Mouse (Mus musculus): ENCODE data around the gene Bcl6. TPM values are rescaled to one million over a fixed set of nuclear protein-coding genes. Genes with fewer than 3 reads are reported as not detected.

The Bcl6 gene
- polyA plus RNA-seq, 1 experiment from 2014 or later = 0.49 TPM

DNA sequence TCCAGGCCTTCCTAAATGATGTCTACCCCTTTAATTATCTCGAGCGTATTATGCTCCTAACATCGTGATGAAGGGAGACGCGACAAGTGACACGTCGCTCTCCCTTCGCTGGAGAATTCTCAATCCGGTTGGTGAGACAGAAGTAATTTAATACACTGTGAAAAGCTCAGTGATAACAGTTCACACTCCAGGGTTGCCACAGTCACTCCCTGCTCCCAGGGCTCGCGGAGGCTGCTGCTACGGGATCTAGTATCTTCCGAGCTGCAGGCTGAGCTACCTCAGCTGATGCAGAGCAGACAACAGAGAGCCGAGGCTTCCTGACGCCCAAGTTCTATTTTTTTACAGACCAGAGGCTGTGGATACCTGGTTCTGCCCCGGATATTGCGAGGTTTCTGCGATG, 57.4 kb downstream of the Bcl6 start:
- peak overlapping the region; percentile 17 to 20 for H3K4me3 ChIP-seq (ENCODE audit: control insufficient read depth in 1 of 2, insufficient read depth in 1 of 2, low read depth in 1 of 2, low read length in 2 of 2)
- H3K9me3 ChIP-seq (ENCODE audit: control insufficient read depth, low read length) = no peaks in the 10 kb centered on the region
- H3K4me1 ChIP-seq (ENCODE audit: control insufficient read depth in 2 of 2, insufficient read depth in 2 of 2, low read length in 2 of 2) = peaks cover 0 to 6% of the 10 kb centered on the region in 2 experiments; a peak in 1 of 4 replicates
- H3K36me3 ChIP-seq (ENCODE audit: control insufficient read depth, insufficient read depth, low read length) = no peaks in the 10 kb centered on the region
- H3K27ac ChIP-seq (replicated peaks in 1 of 2; ENCODE audit: control insufficient read depth in 1 of 2, insufficient read depth in 1 of 2, low read depth in 2 of 2, low read length in 2 of 2) = no peak overlapping the region
- peak overlapping the region; percentile 52 for H3K4me2 ChIP-seq (ENCODE audit: low read length)
- no peaks in the 10 kb centered on the region for H3K27me3 ChIP-seq (ENCODE audit: control insufficient read depth, insufficient read depth, low read length)
- H3K9ac ChIP-seq (ENCODE audit: low read length) = no peak overlapping the region
- WGBS = 25% methylated on average over 18 of the region's 18 CpGs
- no peak for ATAC-seq (ENCODE audit: insufficient number of reproducible peaks, insufficient read depth, low FRiP score, low read depth)

GRCm38 (mm10) chr16:23930426-23931073, 58.1 kb downstream of the Bcl6 start:
- H3K4me2 ChIP-seq (ENCODE audit: low read length) = no peak overlapping the region; the same call in 1 of the 2 replicates

DNA sequence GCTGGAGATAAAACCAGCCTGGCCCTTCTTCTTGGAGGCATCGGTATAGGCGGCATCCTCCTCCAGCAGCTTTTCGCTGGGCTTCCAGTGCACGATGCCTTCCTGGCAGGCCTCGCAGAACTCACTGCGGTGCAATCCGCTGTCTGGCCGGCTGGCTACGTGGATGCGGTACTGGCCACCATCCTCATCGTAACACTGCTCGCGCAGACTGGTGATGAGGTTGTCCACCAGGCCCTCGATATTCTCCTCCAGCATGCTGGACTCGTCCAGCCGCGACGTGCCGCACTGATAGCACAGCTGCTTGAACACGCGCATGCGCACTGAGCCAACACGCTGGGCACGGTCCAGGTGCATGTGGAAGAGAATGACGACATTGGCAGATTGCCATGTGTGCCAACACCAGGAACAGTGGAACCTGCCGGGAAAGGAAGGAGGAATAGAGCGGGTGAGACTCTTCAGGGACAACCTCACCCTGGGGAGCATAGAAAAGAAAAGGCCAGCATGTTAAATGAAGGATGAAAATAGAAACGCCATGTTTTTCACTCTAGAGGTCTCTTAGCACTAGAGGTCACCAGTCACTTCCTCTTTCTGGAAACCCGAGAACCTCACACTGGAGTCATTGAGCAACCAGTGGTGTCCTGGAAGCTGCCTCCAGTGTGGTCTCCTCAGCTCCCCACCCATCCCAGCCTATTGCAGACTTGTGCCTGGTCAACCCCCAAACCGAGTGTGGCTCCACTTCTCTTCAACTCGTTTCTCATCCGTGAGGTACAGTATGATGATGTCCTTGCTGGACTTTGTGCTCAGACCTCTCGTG, 61.1 kb downstream of the Bcl6 start:
- peaks cover 0 to 6% of the 10 kb centered on the region in 2 experiments; a peak in 1 of 4 replicates for H3K4me1 ChIP-seq (ENCODE audit: control insufficient read depth in 2 of 2, insufficient read depth in 2 of 2, low read length in 2 of 2)
- H3K4me3 ChIP-seq (ENCODE audit: control insufficient read depth in 1 of 2, insufficient read depth in 1 of 2, low read depth in 1 of 2, low read length in 2 of 2) = no peak overlapping the region
- H3K9ac ChIP-seq (ENCODE audit: low read length) = no peak overlapping the region
- no peaks in the 10 kb centered on the region for H3K27me3 ChIP-seq (ENCODE audit: control insufficient read depth, insufficient read depth, low read length)
- WGBS = 87% methylated on average over 33 of the region's 33 CpGs
- H3K9me3 ChIP-seq (ENCODE audit: control insufficient read depth, low read length) = no peaks in the 10 kb centered on the region
- no peak overlapping the region for H3K27ac ChIP-seq (replicated peaks in 1 of 2; ENCODE audit: control insufficient read depth in 1 of 2, insufficient read depth in 1 of 2, low read depth in 2 of 2, low read length in 2 of 2)
- H3K36me3 ChIP-seq (ENCODE audit: control insufficient read depth, insufficient read depth, low read length) = no peaks in the 10 kb centered on the region
- H3K4me2 ChIP-seq (ENCODE audit: low read length) = no peak overlapping the region
- ATAC-seq (ENCODE audit: insufficient number of reproducible peaks, insufficient read depth, low FRiP score, low read depth) = no peak

More at GRCm38 (mm10) chr16:23930426-23931073, 58.1 kb downstream of the Bcl6 start:
- H3K4me1 ChIP-seq (ENCODE audit: control insufficient read depth in 2 of 2, insufficient read depth in 2 of 2, low read length in 2 of 2) = peaks cover 0 to 6% of the 10 kb centered on the region in 2 experiments; a peak in 1 of 4 replicates
- no peak overlapping the region for H3K27ac ChIP-seq (replicated peaks in 1 of 2; ENCODE audit: control insufficient read depth in 1 of 2, insufficient read depth in 1 of 2, low read depth in 2 of 2, low read length in 2 of 2)
- H3K27me3 ChIP-seq (ENCODE audit: control insufficient read depth, insufficient read depth, low read length) = no peaks in the 10 kb centered on the region
- ATAC-seq (ENCODE audit: insufficient number of reproducible peaks, insufficient read depth, low FRiP score, low read depth) = no peak
- no peaks in the 10 kb centered on the region for H3K36me3 ChIP-seq (ENCODE audit: control insufficient read depth, insufficient read depth, low read length)
- H3K9me3 ChIP-seq (ENCODE audit: control insufficient read depth, low read length) = no peaks in the 10 kb centered on the region
- WGBS = 77% methylated on average over 3 of the region's 3 CpGs
- H3K9ac ChIP-seq (ENCODE audit: low read length) = no peak overlapping the region
- H3K4me3 ChIP-seq (ENCODE audit: control insufficient read depth in 1 of 2, insufficient read depth in 1 of 2, low read depth in 1 of 2, low read length in 2 of 2) = no peak overlapping the region

DNA sequence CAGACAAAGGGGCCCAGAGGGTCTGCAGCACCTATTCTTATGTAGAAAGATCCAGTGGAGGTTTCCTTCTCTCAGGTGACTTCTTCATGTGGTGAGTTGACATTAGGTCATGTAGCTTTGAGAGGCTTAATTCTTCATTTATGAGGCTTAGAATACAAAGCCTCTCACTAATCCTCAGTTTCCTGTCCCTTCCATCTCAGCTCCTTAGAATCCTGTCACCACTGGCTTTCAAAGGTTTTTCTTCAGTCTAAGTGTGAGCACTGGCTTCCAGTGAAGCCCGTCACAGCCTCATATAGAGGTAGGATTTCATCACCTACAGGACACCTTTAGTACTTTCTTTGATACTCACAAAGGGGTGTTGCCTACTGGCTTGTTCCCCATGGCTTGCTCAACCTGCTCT, 65.7 kb downstream of the Bcl6 start:
- WGBS = 65% methylated on average over 1 of the region's 1 CpGs
- no peak overlapping the region for H3K4me2 ChIP-seq (ENCODE audit: low read length)
- no peaks in the 10 kb centered on the region for H3K36me3 ChIP-seq (ENCODE audit: control insufficient read depth, insufficient read depth, low read length)
- ATAC-seq (ENCODE audit: insufficient number of reproducible peaks, insufficient read depth, low FRiP score, low read depth) = no peak
- no peak overlapping the region for H3K9ac ChIP-seq (ENCODE audit: low read length)
- H3K27me3 ChIP-seq (ENCODE audit: control insufficient read depth, insufficient read depth, low read length) = no peaks in the 10 kb centered on the region
- no peak overlapping the region for H3K27ac ChIP-seq (replicated peaks in 1 of 2; ENCODE audit: control insufficient read depth in 1 of 2, insufficient read depth in 1 of 2, low read depth in 2 of 2, low read length in 2 of 2)
- no peaks in the 10 kb centered on the region for H3K9me3 ChIP-seq (ENCODE audit: control insufficient read depth, low read length)
- no peak overlapping the region for H3K4me3 ChIP-seq (ENCODE audit: control insufficient read depth in 1 of 2, insufficient read depth in 1 of 2, low read depth in 1 of 2, low read length in 2 of 2)
- H3K4me1 ChIP-seq (ENCODE audit: control insufficient read depth in 2 of 2, insufficient read depth in 2 of 2, low read length in 2 of 2) = no peaks in the 10 kb centered on the region

GRCm38 (mm10) chr16:23921697-23922096, 67.0 kb downstream of the Bcl6 start:
- ATAC-seq (ENCODE audit: insufficient number of reproducible peaks, insufficient read depth, low FRiP score, low read depth) = no peak
- Histone ChIP-seq H3K36me3 (ENCODE audit: control insufficient read depth, insufficient read depth, low read length) (no peaks in the 10 kb centered on the region), H3K4me1 (ENCODE audit: control insufficient read depth in 2 of 2, insufficient read depth in 2 of 2, low read length in 2 of 2) (no peaks in the 10 kb centered on the region), H3K27ac (replicated peaks in 1 of 2; ENCODE audit: control insufficient read depth in 1 of 2, insufficient read depth in 1 of 2, low read depth in 2 of 2, low read length in 2 of 2) (no peak overlapping the region), H3K4me2 (ENCODE audit: low read length) (no peak overlapping the region), H3K9ac (ENCODE audit: low read length) (no peak overlapping the region), H3K9me3 (ENCODE audit: control insufficient read depth, low read length) (no peaks in the 10 kb centered on the region), H3K27me3 (ENCODE audit: control insufficient read depth, insufficient read depth, low read length) (no peaks in the 10 kb centered on the region), H3K4me3 (ENCODE audit: control insufficient read depth in 1 of 2, insufficient read depth in 1 of 2, low read depth in 1 of 2, low read length in 2 of 2) (no peak overlapping the region)
- WGBS = 73% methylated on average over 5 of the region's 5 CpGs

DNA sequence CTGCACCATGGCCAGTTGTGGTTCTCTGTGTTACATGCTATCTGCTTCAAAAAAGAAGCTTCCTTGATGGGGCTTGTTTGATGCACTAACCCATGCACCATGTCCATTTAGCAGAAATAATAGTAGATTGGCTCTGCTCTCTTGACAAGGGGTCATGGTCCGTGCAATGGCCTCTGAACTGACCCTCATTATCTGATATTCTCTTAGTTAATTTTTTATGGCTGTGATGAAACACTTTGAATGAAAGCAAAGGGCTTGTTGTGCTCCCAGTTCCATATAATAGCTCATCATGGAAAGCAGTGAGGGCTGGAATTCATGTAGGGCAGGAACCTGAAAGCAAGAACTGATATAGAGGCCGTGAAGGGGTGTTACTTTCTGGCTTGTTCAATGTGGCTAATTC, 69.2 kb downstream of the Bcl6 start:
- ATAC-seq (ENCODE audit: insufficient number of reproducible peaks, insufficient read depth, low FRiP score, low read depth) = no peak
- no peak overlapping the region for H3K27ac ChIP-seq (replicated peaks in 1 of 2; ENCODE audit: control insufficient read depth in 1 of 2, insufficient read depth in 1 of 2, low read depth in 2 of 2, low read length in 2 of 2)
- 68% methylated on average over 2 of the region's 2 CpGs for WGBS
- no peaks in the 10 kb centered on the region for H3K9me3 ChIP-seq (ENCODE audit: control insufficient read depth, low read length)
- H3K9ac ChIP-seq (ENCODE audit: low read length) = no peak overlapping the region
- no peak overlapping the region for H3K4me3 ChIP-seq (ENCODE audit: control insufficient read depth in 1 of 2, insufficient read depth in 1 of 2, low read depth in 1 of 2, low read length in 2 of 2)
- no peaks in the 10 kb centered on the region for H3K27me3 ChIP-seq (ENCODE audit: control insufficient read depth, insufficient read depth, low read length)
- H3K4me1 ChIP-seq (ENCODE audit: control insufficient read depth in 2 of 2, insufficient read depth in 2 of 2, low read length in 2 of 2) = no peaks in the 10 kb centered on the region
- H3K4me2 ChIP-seq (ENCODE audit: low read length) = no peak overlapping the region
- H3K36me3 ChIP-seq (ENCODE audit: control insufficient read depth, insufficient read depth, low read length) = no peaks in the 10 kb centered on the region

Data from heart, embryonic 14.5 days (tissue).